Mouse (Mus musculus): ENCODE measurements around the gene Fkbp7.

DNA sequence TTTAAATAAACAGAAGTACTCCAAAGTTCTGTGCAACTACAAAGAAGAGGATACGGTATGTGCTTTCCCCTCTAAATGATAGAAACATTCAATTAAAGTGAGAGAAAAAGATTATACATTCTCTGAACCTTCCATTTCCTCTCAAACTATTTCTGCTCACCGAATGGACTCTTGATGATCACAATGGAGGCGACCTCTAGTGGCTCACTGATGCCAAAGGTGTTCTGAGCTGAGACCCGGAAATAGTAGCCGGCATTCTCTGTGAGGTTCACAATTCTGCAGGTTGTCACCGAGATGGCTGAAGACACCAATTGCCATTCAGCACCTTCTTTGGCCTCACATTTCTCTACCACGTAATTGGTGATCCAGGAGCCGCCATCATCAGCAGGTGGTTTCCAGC lies 42.1 kb upstream of the Fkbp7 start:
- TF ChIP-seq CTCF (IDR thresholded peaks at IDR 0.05; ENCODE audit: extremely low read depth, insufficient read length, insufficient replicate concordance, low read depth, low read length), result no peak
- no peak for TF ChIP-seq POLR2A (IDR thresholded peaks at IDR 0.05; ENCODE audit: low read depth, low read length)

All from small intestine, adult 2 months (tissue).